Mouse (Mus musculus) heart, adult 9 months (tissue): Measurements from ENCODE around the gene Ly6g6d.
A peak's percentile ranks its signal among the peaks of the same experiment; 100 is the strongest.

Experiments
- DNase-seq, 2 experiments: peaks; one replicate each; pipeline ENCODE4 v3.0.0; 2022; ENCODE audit warnings: low spot score in 2 of 2

The Ly6g6d gene

DNA sequence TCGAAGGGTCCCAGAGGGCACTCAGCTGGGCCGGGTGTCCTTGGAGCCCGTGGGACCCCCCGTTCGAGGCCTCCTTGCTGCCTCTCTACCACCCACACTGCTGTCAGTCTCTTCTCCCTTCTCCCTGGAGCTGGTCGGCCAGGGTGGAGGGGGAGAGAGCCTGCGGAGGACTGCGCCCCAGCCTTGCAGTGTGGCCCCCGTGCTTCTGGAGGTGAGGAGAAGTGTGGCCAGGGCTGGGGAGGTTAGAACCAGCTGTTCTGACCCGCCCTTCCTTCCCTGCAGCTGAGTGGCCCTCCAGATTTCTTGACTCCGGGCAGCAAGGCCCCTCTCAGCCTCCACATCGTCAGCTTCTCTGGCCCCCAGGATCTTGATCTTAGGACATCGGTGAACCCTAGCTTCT is 53.6 kb downstream of the Ly6g6d start:
- DNase-seq = no peak

DNA sequence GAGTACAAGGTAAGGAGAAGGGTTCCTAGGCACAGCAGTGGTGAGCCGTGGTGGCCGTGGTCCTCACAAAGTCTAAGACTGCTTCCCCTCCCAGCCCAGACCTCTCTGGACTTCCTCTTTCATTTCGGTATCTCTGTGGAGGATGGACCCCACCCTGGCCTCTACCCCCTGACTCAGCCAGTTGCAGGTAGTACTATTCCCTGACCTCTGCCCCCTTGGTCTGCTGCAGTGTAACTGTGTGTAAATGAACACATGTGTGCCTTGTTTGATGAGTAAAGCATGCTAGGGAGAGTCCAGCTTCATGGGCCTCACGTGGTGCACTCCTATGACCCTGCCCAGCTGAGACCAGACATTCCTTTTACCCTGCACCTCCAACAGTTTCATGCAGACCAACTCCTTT is 54.1 kb downstream of the Ly6g6d start:
- DNase-seq = no peak

DNA sequence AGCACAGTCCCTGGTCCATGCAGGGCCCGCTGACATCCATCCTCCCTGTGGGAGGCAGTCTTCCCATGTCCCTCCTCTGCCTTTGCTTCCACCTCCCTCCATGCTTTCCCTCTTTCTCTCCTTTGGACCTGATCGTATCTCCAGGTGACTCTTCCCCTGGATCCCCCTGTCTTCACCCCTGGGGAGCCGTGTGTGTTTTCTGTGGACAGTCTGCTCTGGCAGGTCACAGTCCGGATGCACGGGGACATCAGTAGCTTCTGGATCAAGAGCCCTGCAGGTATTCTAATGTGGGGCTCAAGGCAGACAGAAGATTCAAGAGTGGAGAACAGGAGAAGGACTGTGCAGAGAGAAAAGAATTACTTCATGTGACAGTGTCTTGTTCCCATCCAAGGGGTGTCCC is 54.6 kb downstream of the Ly6g6d start:
- DNase-seq = no peak

DNA sequence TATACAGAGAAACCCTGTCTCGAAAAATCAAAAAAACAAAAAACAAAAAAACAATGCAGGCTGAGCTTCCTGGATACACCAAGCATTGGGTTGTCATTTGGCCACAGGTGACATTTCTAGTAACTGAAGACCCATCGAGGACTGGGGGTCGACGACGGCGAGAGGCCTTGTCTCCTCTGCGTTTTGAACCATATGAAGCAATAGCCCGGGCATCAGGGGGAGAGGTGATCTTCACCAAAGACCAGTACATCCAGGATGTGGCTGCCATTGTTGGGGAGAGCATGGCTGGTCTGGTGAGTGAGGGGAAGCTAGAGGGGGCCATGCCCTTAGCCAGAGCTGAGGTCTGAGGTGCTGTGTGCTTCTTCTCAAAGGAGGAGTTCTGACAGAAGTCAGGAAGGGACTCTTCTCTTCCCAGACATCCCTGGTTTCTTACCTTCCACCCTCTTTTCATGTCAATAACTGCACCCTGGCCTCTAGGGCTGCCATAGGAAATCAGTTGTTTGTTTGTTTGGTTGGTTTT is 55.3 kb downstream of the Ly6g6d start:
- DNase-seq = no peak

DNA sequence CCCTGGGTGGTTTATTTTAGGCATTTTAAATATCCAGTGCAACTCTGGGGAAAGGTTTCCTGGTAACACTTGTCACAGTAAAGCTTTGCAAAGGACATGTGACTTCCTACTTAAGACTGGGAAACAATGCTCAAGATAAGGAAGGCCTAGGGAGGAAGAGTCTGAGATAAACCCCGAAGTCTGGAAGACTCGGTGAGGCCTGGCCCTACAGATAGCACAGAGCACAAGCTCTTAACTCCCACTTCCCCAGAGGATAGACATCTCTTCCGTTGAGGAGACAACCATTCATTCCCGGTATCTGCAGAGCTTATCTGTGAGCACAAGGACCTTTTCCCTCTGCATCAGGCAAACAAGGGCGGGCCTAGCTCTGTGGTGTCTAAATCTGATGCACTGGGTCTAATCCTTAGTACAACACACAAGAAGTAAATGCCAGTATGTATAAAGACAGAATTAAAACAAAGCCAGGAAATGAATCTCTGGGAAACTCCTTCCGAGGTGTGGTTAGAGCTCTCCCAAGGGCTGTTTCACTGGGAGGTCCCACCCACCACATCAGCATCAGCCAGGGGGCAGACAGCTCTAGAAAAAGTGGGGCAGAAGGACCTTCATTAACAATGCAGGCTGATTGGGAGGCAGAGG is 55.9 kb downstream of the Ly6g6d start:
- peak; percentile 61 to 67 for DNase-seq
